In the genomic region with DNA sequence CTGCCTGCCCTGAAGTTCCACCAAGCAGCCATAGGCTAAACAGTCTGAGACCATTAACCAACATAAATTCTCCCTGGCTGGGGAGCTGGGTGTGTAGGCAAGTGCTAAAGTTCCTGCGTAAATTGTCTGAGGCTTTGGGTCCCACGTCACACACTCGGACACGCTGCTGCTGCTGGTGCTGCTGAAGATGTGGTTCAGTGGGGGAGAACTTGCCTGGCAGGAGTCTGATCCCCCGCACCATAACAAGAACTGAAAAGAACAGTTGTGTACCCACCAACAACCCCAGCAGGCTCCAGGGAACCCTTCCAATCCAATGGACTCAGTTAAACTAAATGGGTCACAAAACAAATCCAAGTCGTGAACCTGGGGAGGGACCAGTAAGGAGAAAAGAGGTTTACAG, we compare ENCODE assay signal across 26 mouse cellular contexts.
"Had no signal": no experiment of that assay in that cellular context is flagged by ENCODE, and none has a peak within 500 bp of the region (broad histone marks: within the 10 kb centered on the region; RNA-seq: fewer than 3 reads in every experiment).

No protein-coding gene starts in this region.

- H3K27me3 ChIP-seq: heart, embryonic 13.5 days; heart, embryonic 15.5 days; hindbrain, embryonic 13.5 days; hindbrain, embryonic 15.5 days; limb, embryonic 12.5 days had no signal

- H3K36me3 ChIP-seq: heart, embryonic 10.5 days; heart, embryonic 13.5 days; heart, embryonic 15.5 days; hindbrain, embryonic 13.5 days; hindbrain, embryonic 15.5 days; kidney, embryonic 15.5 days; limb, embryonic 10.5 days; limb, embryonic 12.5 days had no signal

- ATAC-seq: forebrain, postnatal 0 days; hindbrain, postnatal 0 days; intestine, embryonic 16.5 days had no signal

- H3K4me3 ChIP-seq: heart, embryonic 10.5 days; heart, embryonic 13.5 days; heart, embryonic 15.5 days; hindbrain, embryonic 13.5 days; hindbrain, embryonic 15.5 days; kidney, embryonic 15.5 days; limb, embryonic 10.5 days; limb, embryonic 12.5 days had no signal

- H3K9me3 ChIP-seq: heart, embryonic 10.5 days; heart, embryonic 13.5 days; heart, embryonic 15.5 days; hindbrain, embryonic 13.5 days; hindbrain, embryonic 15.5 days; kidney, embryonic 15.5 days; limb, embryonic 10.5 days; limb, embryonic 12.5 days had no signal

- H3K4me2 ChIP-seq: heart, embryonic 13.5 days; heart, embryonic 15.5 days; hindbrain, embryonic 13.5 days; hindbrain, embryonic 15.5 days; kidney, embryonic 15.5 days; limb, embryonic 12.5 days; liver, embryonic 11.5 days had no signal

- H3K9ac ChIP-seq: forebrain, postnatal 0 days; heart, embryonic 13.5 days; heart, embryonic 15.5 days; hindbrain, embryonic 13.5 days; hindbrain, embryonic 15.5 days; kidney, embryonic 15.5 days; limb, embryonic 12.5 days had no signal

- DNase-seq: forebrain, postnatal 0 days; gastrocnemius, postnatal 14 days; gastrocnemius, postnatal 36 days; heart, adult 18-20 months; heart, postnatal 14 days; heart, postnatal 36 days; kidney, adult 11 months; kidney, adult 2 months; kidney, adult 9 months; kidney, postnatal 14 days; kidney, postnatal 36 days; layer of hippocampus, adult 9-11 months; layer of hippocampus, postnatal 36 days; liver had no signal

- H3K27ac ChIP-seq: heart, embryonic 10.5 days; heart, embryonic 13.5 days; heart, embryonic 15.5 days; hindbrain, embryonic 13.5 days; hindbrain, embryonic 15.5 days; hindbrain, postnatal 0 days; kidney, embryonic 15.5 days; kidney, postnatal 0 days; limb, embryonic 10.5 days; limb, embryonic 12.5 days had no signal
